Mouse (Mus musculus) spleen, adult 2 months (tissue): ENCODE measurements around the gene Schip1. TPM values are rescaled to one million over a fixed set of nuclear protein-coding genes. Genes with fewer than 3 reads are reported as not detected.

ENCODE experiments used
- DNase-seq, 2 experiments: peaks; one replicate each; pipeline versions ENCODE4 v3.0.0 to v3.0.0-alpha.2; 2012 to 2021; ENCODE audit warnings: low spot score in 2 of 2, low read depth in 1 of 2
- H3K27ac ChIP-seq: fragments of 200-500 bp; 2 replicates; pipeline ENCODE4 v1.5.1; 2012; ENCODE audit warnings: low read length, inconsistent platforms; ENCODE audit not compliant: insufficient read depth
- H3K27me3 ChIP-seq: fragments of 200-500 bp; 2 replicates; pipeline ENCODE4 v1.6.1; 2012; ENCODE audit warnings: mild to moderate bottlenecking, moderate library complexity, low read length, inconsistent platforms; ENCODE audit not compliant: control insufficient read depth, insufficient read depth
- H3K36me3 ChIP-seq: fragments of 200-500 bp; 2 replicates; pipeline ENCODE4 v1.6.1; 2012; ENCODE audit warnings: mild to moderate bottlenecking, low read length, inconsistent platforms; ENCODE audit not compliant: control insufficient read depth, insufficient read depth
- H3K4me1 ChIP-seq: fragments of 200-500 bp; 2 replicates; pipeline ENCODE4 v1.6.1; 2011; ENCODE audit warnings: inconsistent platforms; ENCODE audit not compliant: control insufficient read depth, insufficient read depth, insufficient read length
- H3K4me3 ChIP-seq: fragments of 200-500 bp; 2 replicates; pipeline ENCODE4 v1.5.1; 2011; ENCODE audit warnings: mild to moderate bottlenecking, inconsistent platforms; ENCODE audit not compliant: insufficient read depth, insufficient read length; ENCODE audit errors: extremely low read depth
- CTCF ChIP-seq: fragments of 200-500 bp; IDR thresholded peaks from 2 replicates; pipeline ENCODE4 v1.5.1; 2011; ENCODE audit warnings: mild to moderate bottlenecking, inconsistent platforms; ENCODE audit not compliant: insufficient read depth, insufficient read length, insufficient replicate concordance; ENCODE audit errors: extremely low read depth
- POLR2A ChIP-seq: fragments of 200-500 bp; IDR thresholded peaks from 2 replicates; pipeline ENCODE4 v1.6.1; 2011; ENCODE audit warnings: low read depth, low read length, inconsistent platforms
- WGBS: fragments of 180-500 bp; shearing (Covaris S2); methylation state at CpG from one replicate; pipeline ENCODE4 v1.1.7; 2018; 5-methylcytosine and 5-hydroxymethylcytosine counted together
- polyA plus RNA-seq: library from polyadenylated mRNA; depleted of rRNA; stranded (reverse); fragments of >200 nt; gene quantifications from 2 replicates; pipeline ENCODE4 v1.2.3, GENCODE M21; 2012

Gene Schip1
- polyA plus RNA-seq, 1 experiment: 3.7 TPM

- Histone ChIP-seq H3K27me3 (no peaks in the 10 kb centered on the region), H3K27ac (no peak overlapping the region), H3K4me3 (no peak overlapping the region), H3K36me3 (no peaks in the 10 kb centered on the region), H3K4me1 (no peaks in the 10 kb centered on the region; the same call in 1 of the 2 replicates)
- no peak for TF ChIP-seq POLR2A
- DNase-seq: no peak
- 94% methylated on average over 10 of the region's 10 CpGs for WGBS
These were observed 540.4 kb downstream of the Schip1 start for GRCm38 (mm10) chr3:68604962-68605361.

GRCm38 (mm10) chr3:68605942-68606603, 541.5 kb downstream of the Schip1 start:
- Histone ChIP-seq H3K36me3 (no peaks in the 10 kb centered on the region), H3K27ac (no peak overlapping the region), H3K4me1 (no peaks in the 10 kb centered on the region; the same call in none of the 2 replicates), H3K4me3 (no peak overlapping the region), H3K27me3 (no peaks in the 10 kb centered on the region)
- TF ChIP-seq POLR2A: no peak
- TF ChIP-seq CTCF: no peak
- WGBS: 85% methylated on average over 7 of the region's 7 CpGs
- DNase-seq: no peak

GRCm38 (mm10) chr3:68606730-68607129, 542.1 kb downstream of the Schip1 start:
- H3K27ac ChIP-seq: no peak overlapping the region
- 93% methylated on average over 8 of the region's 8 CpGs for WGBS
- no peaks in the 10 kb centered on the region for H3K27me3 ChIP-seq
- no peak for DNase-seq
- H3K36me3 ChIP-seq: no peaks in the 10 kb centered on the region
- H3K4me1 ChIP-seq: no peaks in the 10 kb centered on the region; the same call in none of the 2 replicates
- TF ChIP-seq POLR2A: no peak
- TF ChIP-seq CTCF: no peak
- no peak overlapping the region for H3K4me3 ChIP-seq

- no peaks in the 10 kb centered on the region for H3K36me3 ChIP-seq
- no peaks in the 10 kb centered on the region; the same call in none of the 2 replicates for H3K4me1 ChIP-seq
- no peak for DNase-seq
- H3K27ac ChIP-seq: no peak overlapping the region
- WGBS: 94% methylated on average over 8 of the region's 8 CpGs
- TF ChIP-seq POLR2A (no peak), CTCF (no peak)
- no peaks in the 10 kb centered on the region for H3K27me3 ChIP-seq
- H3K4me3 ChIP-seq: no peak overlapping the region
These were observed 542.7 kb downstream of the Schip1 start for GRCm38 (mm10) chr3:68607336-68607735.

DNA sequence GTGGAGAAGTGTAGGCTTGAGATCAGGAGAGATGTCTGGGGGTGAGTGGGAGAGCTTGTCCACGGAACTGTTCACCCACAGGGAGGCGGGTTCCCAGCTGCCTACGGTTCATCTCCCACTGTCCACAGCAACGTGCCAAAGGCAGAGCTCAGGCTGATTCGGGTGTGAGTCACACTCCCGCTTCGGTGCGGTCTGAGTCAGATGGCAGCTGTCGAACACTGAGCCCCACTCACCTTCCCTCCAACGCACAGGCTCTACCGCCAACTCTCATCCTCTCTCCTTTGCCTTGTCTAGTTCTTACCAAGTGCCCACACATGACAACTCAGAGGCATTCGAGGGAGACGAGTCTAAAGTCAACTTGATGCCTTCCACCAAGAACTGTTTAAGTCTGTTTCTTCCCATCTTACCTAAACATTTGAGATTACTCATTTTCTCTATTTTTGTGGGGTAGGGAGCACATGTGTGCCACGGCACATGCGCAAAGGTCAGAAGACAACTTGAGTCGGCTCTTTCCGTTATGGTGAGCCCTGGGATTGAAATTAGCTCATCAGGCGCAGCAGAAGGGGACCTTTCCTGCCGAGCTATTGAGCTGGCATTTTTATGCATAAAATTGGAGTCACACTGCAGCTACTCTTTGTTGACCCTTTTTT, 544.4 kb downstream of the Schip1 start:
- no peak overlapping the region for H3K4me3 ChIP-seq
- no peaks in the 10 kb centered on the region for H3K36me3 ChIP-seq
- H3K27ac ChIP-seq: no peak overlapping the region
- H3K27me3 ChIP-seq: no peaks in the 10 kb centered on the region
- WGBS: 90% methylated on average over 19 of the region's 19 CpGs
- no peak for DNase-seq
- no peak for TF ChIP-seq POLR2A
- TF ChIP-seq CTCF: no peak
- H3K4me1 ChIP-seq: no peaks in the 10 kb centered on the region; the same call in none of the 2 replicates

- Histone ChIP-seq H3K27me3 (no peaks in the 10 kb centered on the region), H3K4me1 (no peaks in the 10 kb centered on the region; the same call in none of the 2 replicates), H3K36me3 (no peaks in the 10 kb centered on the region), H3K4me3 (no peak overlapping the region), H3K27ac (no peak overlapping the region)
- 54% methylated on average over 6 of the region's 6 CpGs for WGBS
- no peak for DNase-seq
- TF ChIP-seq CTCF (no peak), POLR2A (no peak)
These were observed 545.4 kb downstream of the Schip1 start for GRCm38 (mm10) chr3:68610011-68610410.

DNA sequence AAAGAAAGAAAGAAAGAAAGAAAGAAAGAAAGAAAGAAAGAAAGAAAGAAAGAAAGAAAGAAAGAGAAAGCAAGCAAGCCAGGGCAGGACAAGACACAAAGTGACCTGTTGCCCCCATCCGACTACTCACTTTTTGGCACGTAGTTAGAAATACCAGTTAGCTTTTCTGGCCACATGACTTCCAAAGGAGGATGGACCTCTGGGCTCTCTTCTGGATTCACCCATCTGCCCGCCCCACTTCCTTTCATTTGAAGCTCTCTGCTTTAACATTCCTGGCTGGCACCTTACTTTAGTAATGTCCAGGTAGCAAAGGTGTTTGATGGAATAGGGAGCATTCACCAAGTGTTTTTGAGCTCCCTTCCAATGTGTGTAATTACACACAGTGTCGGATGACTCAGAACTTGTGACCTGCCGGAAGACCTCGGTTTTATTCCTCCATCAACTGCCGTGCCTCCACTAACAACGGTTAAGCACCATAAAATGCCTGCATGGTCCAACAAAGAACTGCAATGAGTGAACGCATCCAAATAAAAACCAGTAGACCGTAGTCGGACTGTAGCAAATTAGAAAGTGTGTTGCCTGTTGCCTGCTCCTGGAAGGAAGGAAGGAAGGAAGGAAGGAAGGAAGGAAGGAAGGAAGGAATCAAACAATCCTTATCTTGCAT, 546.1 kb downstream of the Schip1 start:
- Histone ChIP-seq H3K4me1 (no peaks in the 10 kb centered on the region; the same call in none of the 2 replicates), H3K27me3 (no peaks in the 10 kb centered on the region), H3K4me3 (no peak overlapping the region), H3K36me3 (no peaks in the 10 kb centered on the region), H3K27ac (no peak overlapping the region)
- TF ChIP-seq POLR2A: no peak
- TF ChIP-seq CTCF: no peak
- DNase-seq: no peak
- 87% methylated on average over 11 of the region's 11 CpGs for WGBS
